Mouse (Mus musculus) heart, embryonic 15.5 days (tissue): ENCODE results near the gene Yy1. TPM values are rescaled to one million over a fixed set of nuclear protein-coding genes. Genes with fewer than 3 reads are reported as not detected.
A peak's percentile ranks its signal among the peaks of the same experiment; 100 is the strongest.

Source experiments
- ATAC-seq: fragments of 200-750 bp; cut with Nextera tagmentation; replicated peaks from 2 replicates; pipeline ENCODE4 v1.8.0; 2017; ENCODE audit warnings: low read depth, moderate TSS enrichment; ENCODE audit not compliant: insufficient number of reproducible peaks, insufficient read depth, low FRiP score
- H3K27ac ChIP-seq: fragments of 300-500 bp; sonication (generic); 2 replicates; pipeline ENCODE4 v1.5.1; 2015; ENCODE audit warnings: mild to moderate bottlenecking, inconsistent platforms
- H3K27me3 ChIP-seq: fragments of 300-500 bp; sonication (generic); 2 replicates; pipeline ENCODE4 v1.6.1; 2015; ENCODE audit warnings: inconsistent platforms
- H3K36me3 ChIP-seq: fragments of 300-500 bp; sonication (generic); 2 replicates; pipeline ENCODE4 v1.6.1; 2015; ENCODE audit warnings: mild to moderate bottlenecking, inconsistent platforms
- H3K4me1 ChIP-seq: fragments of 300-500 bp; sonication (generic); replicated peaks from 2 replicates; pipeline ENCODE4 v1.6.1; 2015; ENCODE audit warnings: inconsistent platforms
- H3K4me2 ChIP-seq: fragments of 300-500 bp; sonication (generic); 2 replicates; pipeline ENCODE4 v1.6.1; 2015; ENCODE audit warnings: inconsistent platforms, mild to moderate bottlenecking, moderate library complexity
- H3K4me3 ChIP-seq: fragments of 300-500 bp; sonication (generic); 2 replicates; pipeline ENCODE4 v1.5.1; 2015; ENCODE audit warnings: mild to moderate bottlenecking, inconsistent platforms
- H3K9ac ChIP-seq: fragments of 300-500 bp; sonication (generic); 2 replicates; pipeline ENCODE4 v1.6.1; 2015; ENCODE audit warnings: mild to moderate bottlenecking, inconsistent platforms
- H3K9me3 ChIP-seq: fragments of 300-500 bp; sonication (generic); replicated peaks from 2 replicates; pipeline ENCODE4 v1.6.1; 2016; ENCODE audit warnings: inconsistent platforms
- WGBS: fragments of 180-500 bp; shearing (Covaris S2); methylation state at CpG from one replicate; pipeline ENCODE4 v1.1.7; 2015; ENCODE audit warnings: mixed read lengths; 5-methylcytosine and 5-hydroxymethylcytosine counted together
- microRNA counts: library from miRNA; unstranded; fragments of <30 nt; microRNA quantifications from one replicate; lab custom pipeline; 2016
- microRNA-seq: library from miRNA; unstranded; fragments of <30 nt; microRNA quantifications from one replicate; pipeline ENCODE4, GENCODE M21; 2016
- polyA plus RNA-seq: library from polyadenylated mRNA; unstranded; fragments of >200 nt; fragmentation: Nextera tagmentation; extraction: Ambion mirVana; gene quantifications from 2 replicates; pipeline ENCODE4 v1.2.1, GENCODE M21; 2015

Gene Yy1
- polyA plus RNA-seq, 1 experiment from 2014 or later, result 10.5 TPM

DNA sequence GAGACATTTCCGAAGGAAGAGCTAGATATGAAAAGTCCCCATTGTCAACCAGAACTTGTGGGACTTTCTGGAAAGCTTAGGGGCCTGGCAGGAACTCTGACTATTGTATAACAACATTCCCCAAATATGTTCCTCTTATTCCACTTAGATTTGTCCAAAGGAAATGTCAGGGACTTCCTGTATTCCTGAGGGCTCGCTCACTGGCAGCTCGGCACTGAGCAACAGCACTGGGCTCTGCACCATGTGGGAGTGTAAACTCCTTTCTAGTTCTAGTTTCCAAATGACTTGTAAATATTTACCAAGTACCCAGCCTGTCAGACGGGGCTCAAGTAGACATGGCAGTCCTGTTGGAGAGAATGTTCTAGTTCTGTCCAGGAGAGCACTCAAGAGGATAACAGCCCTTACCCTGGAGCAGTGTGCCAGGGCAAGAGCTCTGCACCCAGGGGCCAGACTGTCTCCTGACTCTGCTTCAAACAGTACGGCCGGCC lies 72.3 kb downstream of the Yy1 start:
- Histone ChIP-seq H3K9me3 (no peaks in the 10 kb centered on the region), H3K27me3 (no peaks in the 10 kb centered on the region), H3K36me3 (peaks cover 65% of the 10 kb centered on the region), H3K4me1 (0 out of 2 replicates have a peak, but pooled peaks cover 3% of the 10 kb centered on the region), H3K9ac (no peak overlapping the region), H3K27ac (peak overlapping the region; percentile 64), H3K4me2 (no peak overlapping the region), H3K4me3 (no peak overlapping the region)
- 80% methylated on average over 6 of the region's 6 CpGs for WGBS
- no peak; the same call in 1 of the 2 replicates for ATAC-seq

- ATAC-seq, result no peak
- H3K4me3 ChIP-seq, result no peak overlapping the region
- no peaks in the 10 kb centered on the region for H3K27me3 ChIP-seq
- H3K4me2 ChIP-seq, result no peak overlapping the region
- no peak overlapping the region for H3K27ac ChIP-seq
- 86% methylated on average over 2 of the region's 2 CpGs for WGBS
- H3K9me3 ChIP-seq, result no peaks in the 10 kb centered on the region
- 0 out of 2 replicates have a peak, but pooled peaks cover 1% of the 10 kb centered on the region for H3K4me1 ChIP-seq
- peaks cover 73% of the 10 kb centered on the region for H3K36me3 ChIP-seq
- H3K9ac ChIP-seq, result no peak overlapping the region
Observed at GRCm38 (mm10) chr12:108869575-108869974, 76.8 kb downstream of the Yy1 start.

MicroRNAs within 50 kb of the gene (microRNA counts, 519-probe panel; counts per million panel counts)
- microRNA mmu-miR-345-3p (lab: Ali Mortazavi, UCI) (not detected), microRNA mmu-miR-345-5p (lab: Ali Mortazavi, UCI) (2,297 counts per million, percentile 40 among the panel's probes with 10 or more counts)

Small RNA genes lying within 50 kb of the gene (microRNA-seq; reads per million reads assigned to microRNA genes)
- gene Mir345, result 68.1 reads per million, percentile 45 among the genes with 10 or more reads in this experiment

Other genes with a start within 250 kb of the Yy1 start
- 33.8 and 43.2 TPM in 2 replicates for gene Evl, start 238.3 kb upstream of the Yy1 start, polyA plus RNA-seq
- 0.54 and 2.1 TPM in 2 replicates for gene Degs2, start 90.7 kb upstream of the Yy1 start, polyA plus RNA-seq
- gene Slc25a29, start 42.9 kb downstream of the Yy1 start, polyA plus RNA-seq, result 3.1 and 5.3 TPM in 2 replicates
- gene Slc25a47, start 43.1 kb downstream of the Yy1 start, polyA plus RNA-seq, result 4.3 and 5.5 TPM in 2 replicates
- 3.8 and 6.9 TPM in 2 replicates for gene Wdr25, start 100.7 kb downstream of the Yy1 start, polyA plus RNA-seq
- 46.6 and 57.7 TPM in 2 replicates for gene Wars, start 101.2 kb downstream of the Yy1 start, polyA plus RNA-seq